ENCODE assay signal across 24 mouse cellular contexts in the genomic region with DNA sequence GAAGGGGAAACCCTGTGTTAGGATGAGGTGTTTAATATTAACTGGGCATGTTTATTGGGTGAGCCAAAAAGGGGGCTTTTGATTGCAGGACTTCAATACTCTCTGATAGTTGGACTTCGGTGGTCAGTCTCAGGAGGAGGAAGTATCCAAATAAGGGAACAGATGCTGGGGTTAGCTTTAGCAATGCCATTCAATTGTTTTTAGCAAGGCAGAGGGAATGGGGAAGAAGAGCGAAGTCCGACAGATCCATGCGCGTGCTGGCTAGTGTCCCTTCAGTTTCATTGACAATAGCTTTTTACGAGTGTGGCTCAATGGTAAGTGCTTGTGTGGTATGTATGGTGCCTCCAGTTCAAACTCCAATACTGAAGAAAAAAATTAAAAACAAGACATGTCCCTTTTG.
"Had no signal": no experiment of that assay in that cellular context is flagged by ENCODE, and none has a peak within 500 bp of the region (broad histone marks: within the 10 kb centered on the region; RNA-seq: fewer than 3 reads in every experiment).

No protein-coding gene starts in this region.

- ATAC-seq: hindbrain, embryonic 16.5 days; inflammation-experienced regulatory T-cells, adult 6 months; intestine, embryonic 15.5 days; intestine, postnatal 0 days had no signal

- H3K27ac ChIP-seq: heart, embryonic 13.5 days; heart, embryonic 15.5 days; hindbrain, embryonic 14.5 days; intestine, embryonic 15.5 days; layer of hippocampus, adult 2 months; left cerebral cortex, adult 2 months; limb, embryonic 10.5 days; limb, embryonic 12.5 days; liver, embryonic 13.5 days had no signal

- DNase-seq: gastrocnemius, postnatal 10 days; gastrocnemius, postnatal 25 days; heart, adult 11 months; heart, adult 2 months; heart, postnatal 14 days; heart, postnatal 36 days; kidney, adult 18-20 months; kidney, adult 8-10 months; kidney, postnatal 10 days; kidney, postnatal 25 days; kidney, postnatal 4 days; liver; liver, embryonic 13.5 days had no signal

- H3K4me3 ChIP-seq: heart, adult 2 months; heart, embryonic 13.5 days; heart, embryonic 15.5 days; intestine, embryonic 15.5 days; layer of hippocampus, adult 2 months; left cerebral cortex, adult 2 months; limb, embryonic 10.5 days; limb, embryonic 12.5 days; liver, embryonic 13.5 days had no signal
